Mouse (Mus musculus) left cerebral cortex, adult 11 months (tissue): Measurements from ENCODE around the gene Lhfp.
A peak's percentile ranks its signal among the peaks of the same experiment; 100 is the strongest.

Experiments
- DNase-seq: peaks from one replicate; pipeline ENCODE4 v3.0.0; 2022; ENCODE audit warnings: low spot score

Lhfp gene

GRCm38 (mm10) chr3:53041411-53042239 is at the start of gene Lhfp:
Gene Lhfp, plus strand, starts transcription at chr3:53041528.
- no peak for DNase-seq

GRCm38 (mm10) chr3:52993296-52993695 is 48.0 kb upstream of the Lhfp start:
- no peak for DNase-seq

GRCm38 (mm10) chr3:52994666-52995065 is 46.7 kb upstream of the Lhfp start:
- no peak for DNase-seq

DNA sequence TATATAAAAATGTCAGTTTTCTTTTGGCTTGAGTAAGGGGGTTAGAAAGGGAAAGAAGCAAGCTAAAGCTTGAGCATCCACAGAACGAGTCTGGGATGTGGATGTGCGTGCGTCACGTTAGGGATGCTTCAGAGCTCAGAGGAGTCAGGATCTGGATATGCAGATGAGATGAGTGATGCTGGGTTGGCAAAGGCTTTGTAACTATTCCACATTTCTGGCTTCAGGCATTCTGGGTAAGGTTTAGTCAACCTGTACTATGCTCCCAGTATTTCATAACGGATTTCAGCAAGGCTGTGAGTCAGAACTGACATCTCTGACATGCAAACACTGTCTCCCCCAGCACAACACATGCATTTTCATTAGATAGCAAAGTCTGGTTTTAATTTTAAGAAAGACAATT is 44.7 kb upstream of the Lhfp start:
- no peak for DNase-seq

GRCm38 (mm10) chr3:52997381-52997780 is 43.9 kb upstream of the Lhfp start:
- DNase-seq = no peak

- DNase-seq = no peak
Observed at GRCm38 (mm10) chr3:52999016-52999744, 42.1 kb upstream of the Lhfp start.

DNA sequence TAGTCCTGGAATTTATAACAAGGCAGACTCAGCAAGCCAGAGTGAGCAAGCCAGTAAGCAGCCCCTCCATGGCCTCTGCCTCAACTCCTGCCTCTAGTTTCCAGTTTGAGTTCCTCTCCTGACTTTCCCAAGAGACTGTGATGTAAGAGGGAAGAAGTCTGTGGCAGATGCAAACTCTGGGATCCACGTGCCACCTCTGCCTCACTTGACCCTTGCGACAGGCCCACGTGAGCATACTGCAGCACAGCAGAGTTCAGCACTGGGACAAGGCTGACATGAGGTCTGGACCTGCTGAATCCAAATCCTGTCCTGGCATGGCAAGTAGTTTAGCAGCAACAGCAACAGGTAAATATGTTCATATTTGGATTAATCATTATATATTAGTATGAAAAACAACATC is 41.3 kb upstream of the Lhfp start:
- no peak for DNase-seq

- no peak for DNase-seq
Observed at GRCm38 (mm10) chr3:53002076-53002475, 39.3 kb upstream of the Lhfp start.

- DNase-seq = no peak
Observed at GRCm38 (mm10) chr3:53004406-53005114, 36.8 kb upstream of the Lhfp start.

DNA sequence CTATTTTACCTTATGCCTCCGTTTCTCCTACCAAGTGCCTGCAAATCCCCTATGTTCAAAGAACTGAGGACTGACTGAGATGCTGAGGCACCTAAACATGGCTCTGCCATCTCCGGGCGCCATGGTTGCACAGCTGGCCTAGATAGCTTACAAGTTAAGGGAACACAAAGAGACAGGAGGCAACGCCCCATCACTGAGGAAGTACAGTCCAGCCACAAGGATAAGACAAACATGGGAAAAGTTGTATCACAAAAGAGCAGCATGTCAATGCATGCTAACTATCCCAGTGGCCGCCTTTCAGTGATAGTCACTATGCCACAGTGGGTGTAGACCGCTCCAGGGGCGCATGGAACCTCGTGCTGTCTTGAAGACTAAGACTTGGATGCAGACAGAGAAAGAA is 33.9 kb upstream of the Lhfp start:
- no peak for DNase-seq

DNA sequence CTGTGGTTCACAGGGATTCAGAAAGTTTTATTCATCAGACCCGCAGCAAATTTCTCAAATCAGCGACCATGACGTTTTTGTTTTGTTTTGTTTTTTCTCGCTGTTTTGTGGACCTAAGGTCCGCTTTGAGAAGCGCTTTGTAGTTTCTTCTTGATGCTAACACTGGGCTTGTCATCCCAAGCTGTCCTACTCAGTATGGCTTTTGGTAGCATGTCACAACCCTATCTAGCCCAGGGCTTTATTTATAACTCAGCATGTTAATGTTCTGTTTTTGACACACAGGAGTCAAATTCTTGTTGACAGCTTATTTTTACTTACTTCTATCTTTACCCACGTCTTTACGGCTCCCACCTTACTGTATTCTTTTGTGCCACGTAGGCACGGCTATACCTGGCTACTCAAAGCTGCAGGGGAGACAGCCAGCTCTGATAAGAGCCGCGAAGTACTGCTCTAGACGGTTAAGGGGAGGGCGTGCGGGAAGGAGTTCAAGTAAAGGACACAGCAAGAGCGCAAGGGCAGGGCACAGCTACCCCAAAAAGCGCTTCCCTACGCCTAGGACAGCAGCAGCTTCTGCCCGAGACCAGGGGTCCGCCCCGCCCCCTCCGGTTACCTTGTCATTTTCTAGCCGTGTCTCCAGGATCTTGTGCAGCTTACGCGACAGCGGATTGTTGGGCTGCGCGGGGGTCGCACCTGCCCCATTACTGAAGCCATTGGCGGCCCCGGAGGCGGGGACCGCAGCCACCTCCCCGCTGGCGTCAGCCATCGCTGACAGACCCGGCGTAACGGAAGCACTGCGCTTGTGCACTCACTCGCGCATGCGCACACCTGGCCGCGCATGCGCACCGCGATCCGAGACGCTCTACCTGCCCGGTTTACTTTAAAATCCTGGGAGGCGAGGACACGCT is 24.6 kb upstream of the Lhfp start, which contains the start of gene Cog6:
Cog6 (minus strand) TSS at position 802 of the 905 bp plus-strand sequence.
- DNase-seq = peak; percentile 75

DNA sequence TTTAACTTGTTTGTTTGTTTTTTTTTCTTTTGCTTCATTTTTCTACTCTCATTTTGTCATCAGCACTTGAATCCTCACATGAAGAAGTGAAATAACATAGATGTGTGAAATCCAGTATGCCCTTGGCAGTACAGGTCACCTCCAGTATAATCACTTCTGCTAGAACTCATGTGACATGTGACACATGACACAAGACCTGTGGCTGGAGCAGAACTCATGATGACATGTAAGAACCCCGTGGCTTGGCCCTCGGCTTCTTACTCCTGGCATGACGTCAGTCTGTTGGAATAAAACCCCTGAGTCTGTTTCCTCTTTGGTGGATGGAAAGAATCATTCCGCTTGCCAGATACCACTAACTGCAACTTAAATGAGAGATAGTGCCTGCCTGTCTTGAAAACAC is 14.0 kb upstream of the Lhfp start:
- DNase-seq = no peak

GRCm38 (mm10) chr3:53029046-53029445 is 12.3 kb upstream of the Lhfp start:
- peak; percentile 42 for DNase-seq

- DNase-seq = no peak
Observed at GRCm38 (mm10) chr3:53031586-53031985, 9.7 kb upstream of the Lhfp start.

- no peak for DNase-seq
Observed at GRCm38 (mm10) chr3:53032432-53032831, 8.9 kb upstream of the Lhfp start.

GRCm38 (mm10) chr3:53033448-53033847 is 7.9 kb upstream of the Lhfp start:
- DNase-seq = no peak

GRCm38 (mm10) chr3:53036076-53036475 is 5.3 kb upstream of the Lhfp start:
- DNase-seq = no peak

- DNase-seq = no peak
Observed at GRCm38 (mm10) chr3:53036941-53037340, 4.4 kb upstream of the Lhfp start.

DNA sequence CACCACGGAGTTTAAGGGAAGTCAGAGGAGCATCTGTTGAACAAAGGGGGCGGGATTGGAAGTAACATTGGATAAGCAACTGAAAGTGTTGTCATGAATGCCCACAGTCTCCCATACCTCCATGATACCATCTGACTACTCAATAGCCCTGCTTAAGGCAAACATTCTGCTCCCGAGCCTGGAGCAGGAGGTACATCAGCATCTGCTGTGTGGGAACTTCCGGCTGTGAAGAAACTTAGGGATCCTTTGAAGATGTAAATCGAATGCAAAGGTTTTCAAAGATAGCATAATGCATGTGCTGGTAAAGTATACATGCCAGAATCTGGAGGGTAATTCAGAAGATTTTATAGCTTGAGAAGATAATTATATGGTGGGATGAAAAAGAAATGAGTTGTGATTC is 2.4 kb upstream of the Lhfp start:
- no peak for DNase-seq

GRCm38 (mm10) chr3:53039746-53040145 is 1.6 kb upstream of the Lhfp start:
- DNase-seq = no peak

DNA sequence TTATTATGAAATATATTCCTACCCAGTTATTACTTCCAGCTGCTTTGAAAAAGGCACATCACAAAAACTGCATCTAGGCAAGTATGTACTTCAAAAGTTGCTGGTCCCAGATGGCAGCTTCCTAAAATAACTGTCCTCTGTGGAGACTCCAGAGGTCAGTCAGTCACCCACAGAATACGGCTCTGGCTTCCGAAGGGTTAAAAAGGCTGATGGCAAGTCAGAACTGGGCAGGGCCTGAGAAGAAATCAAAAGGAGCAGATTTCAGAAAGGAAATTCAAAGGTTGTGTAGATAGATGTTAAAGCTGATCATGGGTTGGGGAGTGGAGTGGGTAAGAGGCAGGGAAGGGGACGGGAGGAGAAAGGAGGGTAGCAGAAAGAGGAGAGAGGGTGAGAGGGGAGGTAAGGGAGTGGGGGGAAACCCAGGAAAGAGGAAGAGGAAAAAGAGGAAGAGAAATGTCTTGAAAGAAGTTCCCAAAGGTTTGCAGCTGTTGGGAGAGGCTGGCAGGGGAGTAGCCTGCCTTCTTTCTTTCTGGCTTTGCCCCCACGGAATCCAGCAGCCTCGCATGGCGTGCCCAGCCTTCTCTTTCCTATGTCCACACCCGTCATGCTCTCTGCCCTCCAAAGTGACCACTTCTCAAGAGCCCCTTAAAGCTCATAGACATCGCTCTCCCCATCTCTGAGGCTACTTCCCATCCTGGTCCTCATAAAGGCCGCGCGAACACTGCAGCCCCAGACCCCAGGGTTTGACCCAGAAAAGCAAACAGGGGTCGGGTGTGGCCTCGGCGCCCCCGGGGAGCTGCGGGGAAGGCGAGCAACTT is 526 bp upstream of the Lhfp start:
- no peak for DNase-seq
